Mouse (Mus musculus): ENCODE results near the gene Gsn. TPM values are rescaled to one million over a fixed set of nuclear protein-coding genes. Genes with fewer than 3 reads are reported as not detected.
A peak's percentile ranks its signal among the peaks of the same experiment; 100 is the strongest.

Gene Gsn
- polyA plus RNA-seq, 1 experiment = 134 TPM

DNA sequence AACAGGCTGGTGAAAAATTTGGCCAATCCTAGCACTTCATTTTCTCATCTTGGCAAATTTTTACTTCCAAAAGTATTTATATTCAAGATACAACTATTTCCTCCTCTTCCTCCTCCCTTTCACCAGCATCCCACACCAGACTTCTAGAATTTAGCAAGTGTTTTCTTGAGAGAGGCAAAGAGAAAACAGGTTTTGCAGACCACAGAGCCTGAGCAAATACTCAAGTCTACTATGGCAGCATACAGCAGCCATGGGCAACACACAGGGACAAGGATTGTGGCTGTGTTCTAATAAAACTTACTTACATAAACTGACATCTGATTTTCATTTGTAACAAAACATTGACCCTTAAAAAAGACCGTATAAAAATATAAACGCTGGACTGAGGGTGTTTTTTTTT is 75.0 kb downstream of the Gsn start:
- Histone ChIP-seq H3K27ac (ENCODE audit: insufficient read depth, low read length) (no peak overlapping the region), H3K4me3 (ENCODE audit: insufficient read depth, low read length) (no peak overlapping the region), H3K4me1 (ENCODE audit: control insufficient read depth, insufficient read depth, low read length) (no peaks in the 10 kb centered on the region)
- no peak for TF ChIP-seq POLR2A (IDR thresholded peaks at IDR 0.05; ENCODE audit: extremely low read depth, insufficient read depth, low read length)
- TF ChIP-seq CTCF (IDR thresholded peaks at IDR 0.05; ENCODE audit: extremely low read depth, insufficient read depth, low read length) = no peak

DNA sequence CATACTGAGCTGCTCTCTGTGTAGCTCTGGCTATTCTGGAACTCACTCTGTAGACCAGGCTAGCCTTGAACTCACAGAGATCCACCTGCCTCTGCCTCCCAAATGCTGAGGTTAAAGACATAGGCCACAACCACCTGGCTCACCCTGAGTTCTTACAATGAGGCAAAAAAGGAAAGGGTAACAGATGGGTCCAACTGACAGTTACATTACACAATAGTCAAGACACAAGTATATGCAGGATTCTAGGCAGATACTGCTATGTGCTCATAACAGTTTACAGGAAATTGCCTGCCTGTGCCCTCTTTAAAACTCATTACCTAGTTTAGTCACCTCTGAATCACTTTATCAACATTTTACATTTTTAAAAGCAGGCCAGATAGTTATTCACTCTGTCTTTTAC is 77.5 kb downstream of the Gsn start:
- no peak overlapping the region for H3K27ac ChIP-seq (ENCODE audit: insufficient read depth, low read length)
- no peak overlapping the region for H3K4me3 ChIP-seq (ENCODE audit: insufficient read depth, low read length)
- no peaks in the 10 kb centered on the region for H3K4me1 ChIP-seq (ENCODE audit: control insufficient read depth, insufficient read depth, low read length)
- TF ChIP-seq POLR2A (IDR thresholded peaks at IDR 0.05; ENCODE audit: extremely low read depth, insufficient read depth, low read length) (no peak), CTCF (IDR thresholded peaks at IDR 0.05; ENCODE audit: extremely low read depth, insufficient read depth, low read length) (no peak)

DNA sequence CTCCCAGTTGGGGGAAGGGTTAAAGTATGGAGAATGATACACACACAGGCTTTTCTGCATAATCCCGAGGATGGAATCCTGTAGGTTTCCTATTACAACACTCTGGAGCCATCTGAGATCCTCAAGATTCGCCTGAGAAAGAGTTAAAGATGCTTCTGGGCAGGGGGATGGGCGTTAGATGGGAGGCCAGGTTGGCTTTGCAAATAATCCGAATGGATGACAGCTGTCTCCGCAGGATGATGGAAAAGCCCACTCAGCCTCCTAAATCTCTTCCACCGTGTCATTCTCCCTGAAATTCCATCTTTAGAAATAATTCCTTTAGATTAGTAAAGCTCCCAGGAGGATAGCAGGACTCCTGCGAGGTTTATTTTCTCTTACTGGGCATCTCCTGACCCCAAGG is 79.4 kb downstream of the Gsn start:
- H3K27ac ChIP-seq (ENCODE audit: insufficient read depth, low read length) = no peak overlapping the region
- TF ChIP-seq CTCF (IDR thresholded peaks at IDR 0.05; ENCODE audit: extremely low read depth, insufficient read depth, low read length) (no peak), POLR2A (IDR thresholded peaks at IDR 0.05; ENCODE audit: extremely low read depth, insufficient read depth, low read length) (no peak)
- H3K4me3 ChIP-seq (ENCODE audit: insufficient read depth, low read length) = no peak overlapping the region

DNA sequence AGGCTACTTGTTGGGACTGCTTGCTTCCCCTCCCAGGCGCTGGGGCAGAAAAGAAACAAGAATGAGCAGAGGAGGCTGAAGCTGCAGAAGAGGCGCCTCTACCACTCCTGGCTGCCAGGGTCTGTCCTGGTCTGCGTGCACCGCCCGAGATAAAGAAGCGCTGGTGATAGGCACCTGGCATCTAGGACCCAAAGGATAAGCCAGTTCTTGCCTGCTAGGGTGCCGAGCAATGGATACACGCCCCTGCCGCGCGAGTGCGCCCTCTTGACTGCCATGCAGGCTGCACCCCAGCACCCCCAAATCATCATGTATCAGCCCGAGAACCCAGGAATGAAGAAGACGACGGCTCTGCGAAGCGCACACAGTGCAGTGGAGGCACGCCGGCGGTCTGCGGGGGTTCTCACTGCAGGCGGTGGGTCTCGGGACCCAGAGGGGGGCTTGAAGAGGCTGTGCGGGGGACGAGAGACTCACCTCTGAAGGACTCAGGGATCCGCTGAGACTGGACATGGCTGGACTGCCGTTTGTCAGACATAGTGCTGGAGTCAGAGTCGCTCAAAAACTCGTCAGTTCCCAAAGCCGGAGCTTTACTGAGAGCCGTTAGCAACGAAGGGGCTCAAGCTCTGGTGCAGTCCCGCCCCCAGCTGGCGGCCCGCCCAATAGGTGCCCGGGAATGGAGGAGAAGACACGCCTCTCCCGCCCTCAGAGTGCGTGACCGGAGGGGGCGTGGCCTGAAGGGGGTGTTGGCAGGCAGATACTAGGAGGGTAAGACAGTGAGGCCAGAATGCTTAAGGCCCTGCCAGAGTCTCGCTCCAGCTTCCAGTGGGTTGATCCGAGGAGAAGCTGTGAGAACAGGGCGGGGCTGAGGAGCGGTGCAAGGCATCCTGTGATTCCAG is 80.5 kb downstream of the Gsn start, which contains the start of gene Stom:
Gene Stom (minus strand): TSS at position 589 of the 893 bp plus-strand sequence.
- TF ChIP-seq POLR2A (IDR thresholded peaks at IDR 0.05; ENCODE audit: extremely low read depth, insufficient read depth, low read length) = peak; percentile 66
- TF ChIP-seq CTCF (IDR thresholded peaks at IDR 0.05; ENCODE audit: extremely low read depth, insufficient read depth, low read length) = no peak
- H3K4me3 ChIP-seq (ENCODE audit: insufficient read depth, low read length) = peak within 1 kb of the TSS; percentile 54
- 0 out of 2 replicates have a peak within 1 kb of the TSS, but pooled peaks have one; percentile 15 for H3K27ac ChIP-seq (ENCODE audit: insufficient read depth, low read length)
- no peaks in the 10 kb centered on the region for H3K4me1 ChIP-seq (ENCODE audit: control insufficient read depth, insufficient read depth, low read length)

More for the DNA sequence above, 79.4 kb downstream of the Gsn start:
- no peaks in the 10 kb centered on the region for H3K4me1 ChIP-seq (ENCODE audit: control insufficient read depth, insufficient read depth, low read length)

DNA sequence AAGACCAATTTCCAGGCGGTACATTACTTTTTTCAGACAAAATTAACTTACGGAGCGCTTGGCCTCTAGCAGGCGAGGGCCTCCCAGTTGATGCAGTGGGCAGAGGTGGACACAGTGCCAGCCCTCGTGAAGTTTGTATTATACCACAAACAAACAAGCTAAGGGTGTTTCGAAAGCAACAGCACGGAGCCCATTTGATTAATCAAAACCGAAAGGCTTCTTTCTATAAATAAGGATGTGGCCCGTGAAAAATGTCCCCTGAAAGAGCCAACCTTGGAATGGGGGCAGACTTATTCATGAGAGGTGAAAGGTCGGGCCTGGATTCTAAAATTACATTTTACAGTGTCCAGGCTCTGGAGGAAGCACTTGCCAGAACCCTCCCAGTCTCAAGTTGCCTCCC is 81.2 kb downstream of the Gsn start:
- no peaks in the 10 kb centered on the region for H3K4me1 ChIP-seq (ENCODE audit: control insufficient read depth, insufficient read depth, low read length)
- no peak for TF ChIP-seq CTCF (IDR thresholded peaks at IDR 0.05; ENCODE audit: extremely low read depth, insufficient read depth, low read length)
- TF ChIP-seq POLR2A (IDR thresholded peaks at IDR 0.05; ENCODE audit: extremely low read depth, insufficient read depth, low read length) = no peak
- H3K4me3 ChIP-seq (ENCODE audit: insufficient read depth, low read length) = peak overlapping the region; percentile 54; the same call in 1 of the 2 replicates
- H3K27ac ChIP-seq (ENCODE audit: insufficient read depth, low read length) = 0 out of 2 replicates have a peak overlapping the region, but pooled peaks have one; percentile 15

DNA sequence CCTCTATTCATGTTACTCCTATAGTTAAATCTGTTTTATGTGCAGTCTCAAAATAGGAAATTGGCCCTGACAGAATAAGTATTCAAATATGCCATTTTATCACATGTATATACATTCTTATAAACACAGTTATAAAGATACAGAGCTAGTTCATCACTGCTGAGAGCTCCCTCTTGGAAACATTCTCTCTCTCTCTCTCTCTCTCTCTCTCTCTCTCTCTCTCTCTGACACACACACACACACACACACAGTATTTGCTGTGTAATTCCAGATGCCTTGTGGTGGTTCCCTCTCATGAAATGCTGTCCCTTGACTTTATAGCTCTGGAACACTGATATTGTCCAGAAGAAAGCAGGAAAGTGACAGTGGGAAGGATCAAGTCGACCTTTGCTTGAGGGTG is 81.9 kb downstream of the Gsn start:
- H3K4me3 ChIP-seq (ENCODE audit: insufficient read depth, low read length) = no peak overlapping the region
- H3K27ac ChIP-seq (ENCODE audit: insufficient read depth, low read length) = no peak overlapping the region
- no peak for TF ChIP-seq POLR2A (IDR thresholded peaks at IDR 0.05; ENCODE audit: extremely low read depth, insufficient read depth, low read length)
- no peak for TF ChIP-seq CTCF (IDR thresholded peaks at IDR 0.05; ENCODE audit: extremely low read depth, insufficient read depth, low read length)
- H3K4me1 ChIP-seq (ENCODE audit: control insufficient read depth, insufficient read depth, low read length) = no peaks in the 10 kb centered on the region

DNA sequence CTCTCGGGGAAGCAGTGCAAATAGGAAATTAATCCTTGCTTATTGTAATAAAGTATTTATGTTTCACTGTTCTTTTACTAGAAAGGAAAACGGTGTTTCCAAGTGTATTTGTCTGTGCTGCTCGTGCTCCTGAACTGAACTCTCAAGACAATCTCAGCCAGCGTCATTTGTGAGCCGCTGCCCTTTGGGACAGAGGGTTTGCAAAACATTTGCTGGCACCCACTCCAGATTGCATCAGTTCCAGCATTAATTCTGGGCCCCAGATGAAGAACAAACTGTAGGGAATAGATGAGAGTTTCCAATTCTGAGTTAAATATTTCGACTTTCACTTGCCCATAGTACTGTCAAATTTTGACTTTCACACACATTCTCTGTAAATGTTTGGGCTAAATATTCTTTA is 82.5 kb downstream of the Gsn start:
- TF ChIP-seq POLR2A (IDR thresholded peaks at IDR 0.05; ENCODE audit: extremely low read depth, insufficient read depth, low read length) (no peak), CTCF (IDR thresholded peaks at IDR 0.05; ENCODE audit: extremely low read depth, insufficient read depth, low read length) (no peak)
- no peaks in the 10 kb centered on the region for H3K4me1 ChIP-seq (ENCODE audit: control insufficient read depth, insufficient read depth, low read length)
- H3K27ac ChIP-seq (ENCODE audit: insufficient read depth, low read length) = no peak overlapping the region
- H3K4me3 ChIP-seq (ENCODE audit: insufficient read depth, low read length) = no peak overlapping the region

DNA sequence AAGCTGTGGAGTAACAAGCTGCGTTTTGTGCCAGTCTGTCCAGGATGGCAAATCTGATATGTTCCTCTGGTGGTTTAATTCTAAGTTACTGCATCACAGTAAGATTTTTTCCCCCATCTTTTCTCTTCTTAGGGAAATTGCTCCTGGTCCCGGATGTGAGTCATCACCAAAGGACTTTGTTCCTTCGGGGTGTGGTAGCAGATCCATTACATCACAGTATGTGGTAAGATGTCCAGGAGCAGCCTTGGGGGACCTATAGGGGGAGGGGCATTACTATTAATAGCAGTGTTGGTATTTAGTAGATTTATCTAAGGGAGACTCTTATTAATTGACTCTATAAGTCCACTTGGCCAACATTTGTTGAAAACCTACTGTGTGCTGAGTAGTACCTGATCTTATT is 86.4 kb downstream of the Gsn start:
- TF ChIP-seq CTCF (IDR thresholded peaks at IDR 0.05; ENCODE audit: extremely low read depth, insufficient read depth, low read length) = no peak
- TF ChIP-seq POLR2A (IDR thresholded peaks at IDR 0.05; ENCODE audit: extremely low read depth, insufficient read depth, low read length) = no peak
- no peak overlapping the region for H3K27ac ChIP-seq (ENCODE audit: insufficient read depth, low read length)
- H3K4me1 ChIP-seq (ENCODE audit: control insufficient read depth, insufficient read depth, low read length) = no peaks in the 10 kb centered on the region
- no peak overlapping the region for H3K4me3 ChIP-seq (ENCODE audit: insufficient read depth, low read length)

DNA sequence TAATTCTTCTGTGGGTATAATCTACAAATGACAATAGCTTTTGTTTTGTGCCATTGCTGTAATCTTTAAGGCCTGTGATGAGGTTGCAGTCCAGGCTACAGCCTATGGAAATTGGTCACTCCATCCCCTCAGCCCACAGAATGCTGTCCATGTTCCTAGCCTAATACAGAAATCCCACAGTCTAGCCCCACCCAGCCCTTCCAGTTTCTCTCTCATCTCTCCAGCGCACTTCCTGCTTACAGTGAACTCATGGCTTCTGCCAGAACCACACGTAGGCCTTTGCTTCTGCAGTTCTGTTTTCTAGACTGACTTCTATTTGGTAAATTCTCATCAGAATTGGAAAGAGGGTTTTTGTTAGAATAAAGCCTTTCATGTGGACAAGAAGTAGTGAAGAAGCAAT is 89.8 kb downstream of the Gsn start:
- TF ChIP-seq POLR2A (IDR thresholded peaks at IDR 0.05; ENCODE audit: extremely low read depth, insufficient read depth, low read length) (no peak), CTCF (IDR thresholded peaks at IDR 0.05; ENCODE audit: extremely low read depth, insufficient read depth, low read length) (no peak)
- Histone ChIP-seq H3K4me3 (ENCODE audit: insufficient read depth, low read length) (no peak overlapping the region), H3K4me1 (ENCODE audit: control insufficient read depth, insufficient read depth, low read length) (no peaks in the 10 kb centered on the region)

DNA sequence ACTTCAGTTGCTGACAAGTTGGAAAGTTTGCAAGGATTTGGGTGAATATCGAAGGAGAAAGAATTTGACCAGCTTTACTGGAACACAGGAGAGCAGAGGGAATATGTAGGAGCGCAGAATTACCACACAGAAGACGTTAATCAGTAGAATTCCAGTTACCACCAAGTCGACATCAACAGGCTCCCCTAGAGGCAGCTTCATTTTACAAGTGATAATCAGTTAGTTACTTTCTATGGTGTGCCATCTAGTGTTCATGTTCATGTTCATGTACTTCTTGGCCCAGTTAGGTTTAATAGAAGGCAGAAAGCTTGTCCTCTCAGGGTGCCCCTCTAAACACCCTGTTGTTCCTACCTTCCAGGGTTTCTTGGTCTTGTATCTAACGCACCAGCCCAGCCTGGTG is 93.0 kb downstream of the Gsn start:
- TF ChIP-seq CTCF (IDR thresholded peaks at IDR 0.05; ENCODE audit: extremely low read depth, insufficient read depth, low read length) (peak; percentile 42; the same call in 1 of the 2 replicates), POLR2A (IDR thresholded peaks at IDR 0.05; ENCODE audit: extremely low read depth, insufficient read depth, low read length) (no peak)
- no peak overlapping the region for H3K27ac ChIP-seq (ENCODE audit: insufficient read depth, low read length)
- no peaks in the 10 kb centered on the region for H3K4me1 ChIP-seq (ENCODE audit: control insufficient read depth, insufficient read depth, low read length)
- H3K4me3 ChIP-seq (ENCODE audit: insufficient read depth, low read length) = no peak overlapping the region

More for the DNA sequence above, 89.8 kb downstream of the Gsn start:
- no peak overlapping the region for H3K27ac ChIP-seq (ENCODE audit: insufficient read depth, low read length)

Other genes starting within 250 kb of the Gsn start
- 0.08 and 0.35 TPM in 2 replicates for gene Hc, start 194.9 kb upstream of the Gsn start, polyA plus RNA-seq (2012; rRNA removed)
- gene AI182371, start 154.8 kb upstream of the Gsn start, polyA plus RNA-seq (2012; rRNA removed) = 0.52 and 0.59 TPM in 2 replicates
- gene Cntrl, start 146.9 kb upstream of the Gsn start, polyA plus RNA-seq (2012; rRNA removed) = 14.9 and 15.6 TPM in 2 replicates
- gene Rab14, start 55.3 kb upstream of the Gsn start, polyA plus RNA-seq (2012; rRNA removed) = 166 and 169 TPM in 2 replicates
- 12.7 and 14.7 TPM in 2 replicates for gene Stom, start 80.6 kb downstream of the Gsn start, polyA plus RNA-seq (2012; rRNA removed)
- gene 4930568D16Rik, start 111.3 kb downstream of the Gsn start, polyA plus RNA-seq (2012; rRNA removed) = not detected in 2 replicates
- not detected in 2 replicates for gene 4930402F06Rik, start 140.8 kb downstream of the Gsn start, polyA plus RNA-seq (2012; rRNA removed)
- gene Ggta1, start 206.9 kb downstream of the Gsn start, polyA plus RNA-seq (2012; rRNA removed) = 3.4 and 3.7 TPM in 2 replicates

All from cortical plate, adult 2 months (tissue).